Mouse (Mus musculus) retina, postnatal 7 days (tissue): ENCODE measurements around the gene Fbxo47.
A peak's percentile ranks its signal among the peaks of the same experiment; 100 is the strongest.

Experiments used
- DNase-seq: peaks from one replicate; pipeline ENCODE4 v3.0.0-alpha.2; 2012; ENCODE audit warnings: low read depth, low spot score

Gene Fbxo47

DNA sequence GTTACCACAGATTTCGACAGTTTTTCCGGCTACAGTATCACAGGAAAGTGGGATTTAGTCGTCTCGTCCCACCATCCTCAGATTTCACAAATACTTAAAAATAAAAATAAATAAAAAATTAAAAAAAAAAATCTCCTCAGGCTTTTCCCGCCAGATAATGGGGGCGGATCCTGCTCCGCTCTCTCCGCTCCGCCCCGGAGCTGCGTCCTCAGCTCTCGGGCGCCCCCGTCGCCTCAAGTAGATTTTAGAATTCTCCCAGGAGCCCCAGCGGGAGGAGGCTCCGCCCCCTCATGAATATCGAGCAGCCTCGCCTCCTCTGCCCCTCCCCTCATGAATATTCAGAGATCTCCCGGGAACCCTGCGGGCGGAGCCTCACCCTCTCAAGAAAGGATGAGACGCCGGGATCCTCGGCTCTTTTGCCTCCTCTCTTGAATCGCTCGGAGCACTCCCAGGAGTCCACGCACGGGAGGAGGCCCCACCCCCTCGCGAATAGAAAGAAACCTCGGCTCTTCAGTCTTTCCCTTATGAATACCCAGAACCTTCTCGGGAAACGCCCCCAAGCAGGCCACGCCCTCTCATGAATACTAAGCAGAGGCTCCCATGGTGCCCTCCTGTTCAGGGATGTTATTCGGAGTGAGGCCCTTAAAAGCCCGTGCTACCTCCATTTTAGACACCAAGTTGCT lies at the start of gene Fbxo47:
TSS of gene Fbxo47 (minus strand) at position 237 of the 683 bp plus-strand sequence.
- peak; percentile 95 for DNase-seq

DNA sequence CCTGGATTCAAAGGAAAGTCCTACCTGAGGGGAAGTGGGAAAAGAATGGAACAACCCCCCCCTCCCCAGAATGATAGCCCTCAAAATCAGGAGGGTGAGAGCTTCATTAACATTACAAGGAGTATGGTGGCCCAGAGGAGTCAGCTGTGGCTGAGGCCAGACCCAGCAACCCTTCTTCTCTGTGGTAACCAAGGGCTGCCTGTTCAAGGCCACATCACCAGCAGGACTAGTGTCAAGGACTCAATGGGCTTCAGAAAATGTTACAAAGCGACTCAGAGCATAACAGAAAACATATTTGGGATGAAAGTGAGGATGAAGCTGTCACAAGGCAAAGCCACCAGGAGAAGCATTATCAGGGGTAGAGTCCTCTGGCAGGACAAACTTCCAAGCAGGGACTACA lies 49.6 kb upstream of the Fbxo47 start:
- DNase-seq: no peak

DNA sequence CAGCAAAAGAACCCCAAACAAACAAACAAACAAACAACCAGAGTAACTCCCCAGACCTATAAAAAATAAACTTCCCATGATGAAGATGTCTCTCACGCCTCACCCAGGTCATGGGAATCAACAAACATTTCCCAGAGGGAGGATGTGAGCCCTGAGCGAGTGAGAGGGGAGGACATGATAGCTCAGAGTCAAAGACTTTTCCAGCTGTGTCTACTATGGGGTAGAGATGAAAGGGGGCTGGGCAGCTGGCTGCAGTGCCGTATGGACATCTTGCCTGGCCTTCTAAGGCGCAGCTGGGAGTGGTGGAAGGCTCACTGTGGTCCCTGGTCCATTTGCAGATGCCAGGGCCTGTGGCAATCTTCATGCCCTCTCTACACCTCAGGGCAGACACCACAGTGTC lies 45.0 kb upstream of the Fbxo47 start:
- DNase-seq: no peak

DNA sequence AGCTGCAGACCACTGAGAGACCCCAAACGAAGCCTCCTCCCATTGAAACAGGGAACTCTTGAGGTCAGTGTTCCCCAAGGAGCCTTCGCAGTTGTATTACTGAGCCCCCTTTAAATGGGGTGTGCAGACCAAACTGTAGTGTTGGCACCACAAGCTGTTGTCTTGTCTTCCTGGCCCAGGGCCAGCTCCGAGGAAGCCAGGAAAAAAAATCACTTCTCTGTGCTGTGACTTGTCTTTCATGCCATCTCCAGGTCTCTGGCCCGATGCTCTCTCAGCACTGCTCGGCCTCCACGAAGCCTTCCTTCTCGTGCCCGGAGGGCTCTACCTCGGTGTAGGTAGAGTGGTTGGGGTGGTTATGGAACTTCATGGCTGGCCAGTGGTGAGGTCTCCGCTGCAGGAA lies 40.3 kb upstream of the Fbxo47 start:
- no peak for DNase-seq

DNA sequence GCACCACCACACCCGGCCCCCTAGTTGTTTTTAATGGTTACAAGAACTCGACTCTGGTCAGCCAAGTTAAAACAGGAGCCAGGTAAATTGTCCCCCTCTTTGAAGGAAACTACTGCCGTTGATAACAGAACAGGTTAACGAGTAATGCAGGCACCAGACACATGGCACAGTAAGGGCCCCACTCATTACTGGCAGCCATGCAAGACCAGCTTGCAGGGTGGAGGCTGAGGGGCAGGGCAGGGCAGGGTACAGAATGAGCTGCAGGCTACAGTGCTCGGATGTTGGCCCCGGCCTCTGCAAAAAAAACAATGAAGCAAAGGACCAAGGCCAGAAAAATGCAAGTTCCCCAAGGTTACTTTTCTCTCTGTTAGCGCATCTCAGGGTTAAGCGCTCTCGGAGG lies 39.7 kb upstream of the Fbxo47 start:
- DNase-seq: no peak

DNA sequence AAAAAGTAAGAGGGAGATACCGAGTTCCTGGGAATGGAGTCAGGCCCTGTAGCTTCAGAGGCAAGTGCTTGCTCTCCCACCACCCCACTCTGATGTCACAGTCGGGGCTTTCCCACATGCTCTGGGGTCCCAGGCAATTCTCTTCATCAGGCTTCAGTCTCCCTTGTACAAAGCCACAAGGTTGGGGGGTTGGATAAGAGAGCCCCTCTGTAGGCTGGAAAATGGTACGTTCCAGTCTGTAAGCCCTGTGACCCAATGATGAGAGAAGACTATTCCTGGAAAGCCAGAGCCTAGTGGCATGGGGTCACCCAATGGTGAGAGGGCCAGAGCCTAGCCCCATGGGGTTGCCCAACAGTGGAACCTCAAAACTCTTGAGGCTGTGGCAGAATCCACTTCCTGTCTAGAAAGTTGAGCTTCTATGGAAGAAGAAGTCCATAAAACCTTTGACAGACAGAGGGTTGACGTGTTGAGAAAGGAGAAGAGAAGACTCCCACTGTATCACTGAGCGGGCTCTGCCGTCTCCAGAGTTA lies 32.1 kb upstream of the Fbxo47 start:
- no peak for DNase-seq

DNA sequence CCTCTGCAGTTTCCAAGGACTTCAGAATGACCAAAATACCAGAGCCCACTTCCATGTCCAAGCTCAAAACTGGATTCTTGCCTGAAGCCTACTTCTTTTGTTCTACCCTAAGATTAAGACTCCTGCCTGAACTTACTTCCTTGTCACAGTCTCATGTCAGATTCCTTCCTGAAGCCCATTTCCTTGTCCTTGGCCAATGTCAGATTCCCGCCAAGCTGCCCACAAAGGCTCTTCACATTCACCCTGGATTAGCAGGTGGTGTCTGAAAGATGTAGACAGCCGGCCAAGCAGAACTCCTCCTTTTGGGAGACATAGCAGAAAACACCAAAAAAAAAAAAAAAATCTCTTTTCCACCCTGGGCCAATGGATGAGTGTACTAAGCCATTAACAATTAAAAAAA lies 31.5 kb upstream of the Fbxo47 start:
- no peak for DNase-seq

DNA sequence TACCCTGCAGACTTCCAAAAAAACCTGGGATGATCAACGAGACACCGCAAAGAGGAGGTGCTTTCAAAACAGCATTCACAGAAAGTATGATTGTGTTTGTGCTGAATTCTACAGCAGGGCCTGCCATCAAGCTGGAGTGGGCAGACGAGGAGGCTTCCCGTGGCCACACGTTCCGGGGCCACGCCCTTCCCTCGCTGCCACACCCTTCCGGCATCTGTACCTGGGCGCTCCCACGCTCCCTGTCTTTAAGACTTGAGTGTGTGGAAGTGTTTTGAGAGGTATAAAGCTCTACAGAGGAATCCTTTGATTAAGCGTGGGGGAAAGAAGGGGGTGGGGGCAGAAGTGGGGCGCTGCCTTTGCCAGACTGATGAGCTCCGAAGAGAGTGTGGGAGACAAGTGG lies 29.2 kb upstream of the Fbxo47 start:
- no peak for DNase-seq

DNA sequence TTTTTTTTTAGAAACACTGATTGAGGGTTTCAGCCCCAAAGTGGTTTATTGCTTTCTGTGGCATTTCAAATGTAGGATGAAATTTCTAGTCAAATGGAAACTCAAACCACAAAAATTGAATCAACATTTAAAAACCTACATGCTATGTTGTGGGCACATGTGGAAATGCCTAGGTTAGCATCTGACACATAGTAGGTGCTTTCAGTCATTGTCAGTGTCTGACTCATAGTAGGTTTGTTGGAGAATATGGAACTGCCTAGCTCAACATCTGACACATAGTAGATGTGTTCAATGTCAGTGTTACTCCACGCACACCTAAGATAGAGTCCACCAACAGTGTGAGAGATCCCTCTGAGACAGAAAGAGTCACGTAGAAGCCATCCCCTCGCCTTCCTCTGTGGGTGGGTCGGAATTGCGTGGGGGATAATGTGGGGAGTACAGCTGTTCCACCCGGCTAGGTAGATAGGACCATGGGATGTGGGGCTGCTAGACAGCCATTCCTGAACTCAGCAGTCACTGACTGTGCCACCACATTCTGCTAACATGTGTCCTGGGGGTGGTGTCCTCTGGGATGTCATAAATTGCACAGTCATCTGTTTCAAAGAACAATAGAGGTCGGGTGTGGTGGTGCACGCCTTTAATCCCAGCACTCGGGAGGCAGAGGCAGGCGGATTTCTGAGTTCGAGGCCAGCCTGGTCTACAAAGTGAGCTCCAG lies 24.8 kb upstream of the Fbxo47 start:
- no peak for DNase-seq

DNA sequence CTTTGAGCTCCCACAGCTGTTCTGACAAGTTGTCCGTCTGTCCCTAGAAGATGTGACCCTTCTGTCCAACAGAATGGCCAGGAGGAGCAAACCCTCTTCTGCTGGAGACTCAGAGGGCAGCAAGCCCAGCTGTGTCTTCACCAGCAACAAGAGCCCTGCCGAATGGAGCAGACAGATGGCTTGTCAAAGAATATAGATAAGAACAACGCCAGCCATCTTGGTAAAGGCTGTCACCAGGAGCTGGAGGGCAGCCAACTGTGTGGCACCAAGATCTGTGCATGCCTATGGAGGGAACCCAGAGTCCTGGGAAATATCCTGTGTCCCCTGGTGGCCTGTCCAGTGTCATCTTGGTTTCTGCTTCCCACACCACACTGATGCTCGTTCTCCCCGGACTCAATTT lies 24.0 kb upstream of the Fbxo47 start:
- no peak for DNase-seq

DNA sequence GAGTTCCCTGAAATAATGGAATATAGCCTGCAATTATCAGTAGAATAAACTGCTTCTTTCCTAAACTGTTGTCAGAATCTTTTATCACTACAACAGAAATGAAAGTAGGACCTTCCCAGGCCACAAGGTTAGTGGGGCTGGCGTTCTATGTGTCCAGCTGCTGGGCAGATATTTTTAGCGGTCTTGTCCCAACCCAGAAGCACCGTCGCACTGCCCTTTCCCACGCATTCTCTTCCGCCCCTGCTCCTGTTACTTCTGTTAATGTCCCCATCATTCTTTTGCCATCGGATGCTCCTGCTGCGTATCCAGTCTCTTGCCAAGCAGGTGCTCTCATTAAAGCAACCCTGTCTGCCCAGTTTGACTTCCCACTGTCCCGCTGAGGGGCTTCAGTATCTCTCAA lies 23.0 kb upstream of the Fbxo47 start:
- no peak for DNase-seq

DNA sequence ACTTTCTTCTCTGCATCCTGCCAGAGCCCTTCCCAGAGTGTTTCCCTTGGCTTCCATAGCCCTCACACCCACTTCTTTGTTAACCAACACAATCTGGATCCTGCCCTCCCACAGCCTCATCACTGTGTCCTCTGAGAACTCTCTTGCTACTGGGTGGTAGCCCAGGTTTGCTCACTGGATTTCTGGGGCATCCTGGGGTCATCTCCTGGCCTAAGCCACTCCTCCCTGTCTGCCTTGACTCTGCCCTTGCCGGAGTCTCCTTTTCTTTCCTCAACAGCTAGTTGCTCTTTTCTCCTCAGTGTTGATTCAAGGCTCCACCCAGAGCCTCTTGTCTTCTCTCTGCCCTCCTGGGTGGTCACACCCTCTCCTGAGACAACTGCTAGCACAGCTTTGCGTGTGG lies 22.0 kb upstream of the Fbxo47 start:
- DNase-seq: no peak

DNA sequence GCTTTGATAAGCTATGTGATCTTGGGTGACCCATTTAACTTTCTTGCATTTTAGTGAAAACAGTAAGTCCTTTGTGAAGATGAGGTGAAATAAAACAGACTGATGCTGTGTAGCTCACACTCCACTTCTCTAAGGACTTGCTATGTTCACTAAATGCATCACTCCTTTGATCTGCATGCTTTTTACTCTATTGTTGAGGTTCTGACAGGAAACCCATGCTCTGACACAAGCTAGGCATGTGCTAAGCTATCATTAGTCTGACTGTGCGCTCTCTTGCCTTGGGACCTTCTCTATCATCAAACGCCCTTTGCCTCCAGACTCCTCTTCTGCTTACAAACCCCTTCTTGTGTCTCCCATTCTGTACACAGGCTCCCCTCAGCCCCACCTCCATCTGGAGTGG lies 21.6 kb upstream of the Fbxo47 start:
- no peak for DNase-seq

DNA sequence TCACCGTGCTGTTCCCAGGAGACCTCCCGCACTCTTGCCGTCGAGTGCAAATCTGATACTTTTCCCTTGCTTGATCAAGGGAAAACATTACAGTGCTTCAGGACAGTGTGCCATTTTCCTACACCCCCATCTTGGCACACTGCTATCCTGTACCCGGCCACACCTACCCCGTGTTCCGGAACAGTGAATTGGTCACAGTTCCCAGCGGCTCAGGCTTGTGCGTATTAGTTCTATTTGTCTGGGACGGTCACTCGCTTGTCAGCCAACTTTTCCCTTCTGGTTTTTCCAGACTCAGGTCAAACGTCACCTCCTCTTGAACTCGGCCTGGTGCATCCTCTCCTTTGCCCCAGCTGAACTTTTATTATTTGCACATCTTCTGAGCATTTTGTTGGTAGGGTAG lies 20.8 kb upstream of the Fbxo47 start:
- no peak for DNase-seq

DNA sequence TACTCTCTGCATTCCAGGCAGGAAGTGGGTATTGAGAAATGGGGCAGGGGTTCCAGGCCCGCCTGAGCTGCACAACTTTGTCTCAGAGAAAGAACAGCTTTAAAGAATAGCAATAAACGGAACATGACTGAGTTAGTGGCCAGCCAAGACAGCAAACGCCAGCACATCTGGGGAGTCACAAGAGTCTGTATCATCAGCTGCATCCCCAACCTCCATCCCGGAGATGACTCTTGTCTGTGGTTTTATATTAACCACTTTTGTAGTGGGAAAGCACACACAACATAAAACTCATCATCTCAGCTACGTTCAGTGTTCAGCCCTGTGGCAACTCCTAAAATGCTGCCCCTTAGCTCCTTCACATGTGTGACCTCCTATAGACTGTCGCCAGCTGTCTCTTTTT lies 17.9 kb upstream of the Fbxo47 start:
- DNase-seq: no peak

DNA sequence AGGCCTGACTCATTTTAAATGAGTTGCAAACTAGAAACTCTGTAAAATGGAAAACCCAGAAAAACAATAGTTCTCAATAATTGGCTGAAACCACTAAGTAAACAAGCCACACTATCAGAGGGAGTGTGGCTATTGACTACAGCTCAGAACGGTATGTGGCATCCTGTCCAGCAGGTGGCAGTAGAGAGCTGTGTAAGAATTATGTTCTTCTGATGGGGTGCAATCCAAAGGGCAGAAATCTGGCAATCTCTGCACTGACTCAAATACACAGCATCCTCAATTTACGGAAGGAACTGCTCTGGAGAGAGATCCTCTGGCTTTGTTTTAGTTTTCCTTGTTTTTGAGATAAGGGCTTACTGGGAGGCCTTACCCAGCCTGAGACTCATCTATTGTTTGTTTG lies 15.9 kb upstream of the Fbxo47 start:
- DNase-seq: peak; percentile 72

DNA sequence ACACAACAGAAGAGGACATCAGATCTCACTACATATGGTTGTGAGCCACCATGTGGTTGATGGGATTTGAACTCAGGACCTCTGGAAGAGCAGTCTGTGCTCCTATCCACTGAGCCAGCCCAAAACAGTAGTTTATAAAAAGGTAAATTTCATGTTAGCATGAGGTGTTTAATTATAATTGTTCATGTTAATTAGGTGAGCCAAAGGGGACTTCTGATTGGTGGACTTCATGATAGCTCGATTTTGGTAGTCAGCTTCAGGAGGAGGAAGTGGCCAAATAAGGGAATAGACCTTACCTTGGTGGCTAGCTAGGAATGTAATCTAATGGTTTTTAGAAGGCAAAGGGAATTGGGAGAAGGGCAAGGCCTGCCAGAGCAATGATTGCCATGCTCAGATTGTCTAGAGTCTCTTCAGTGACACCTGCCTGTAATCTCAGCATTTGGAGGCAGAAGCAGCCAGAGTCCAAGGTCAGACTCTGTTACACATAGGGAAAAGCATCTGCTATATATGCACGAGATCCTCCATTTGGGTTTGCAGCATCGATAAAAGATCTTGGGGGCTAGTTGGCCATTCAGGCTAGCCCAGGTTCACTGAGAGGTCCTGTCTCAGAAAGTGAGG lies 13.7 kb upstream of the Fbxo47 start:
- no peak for DNase-seq

DNA sequence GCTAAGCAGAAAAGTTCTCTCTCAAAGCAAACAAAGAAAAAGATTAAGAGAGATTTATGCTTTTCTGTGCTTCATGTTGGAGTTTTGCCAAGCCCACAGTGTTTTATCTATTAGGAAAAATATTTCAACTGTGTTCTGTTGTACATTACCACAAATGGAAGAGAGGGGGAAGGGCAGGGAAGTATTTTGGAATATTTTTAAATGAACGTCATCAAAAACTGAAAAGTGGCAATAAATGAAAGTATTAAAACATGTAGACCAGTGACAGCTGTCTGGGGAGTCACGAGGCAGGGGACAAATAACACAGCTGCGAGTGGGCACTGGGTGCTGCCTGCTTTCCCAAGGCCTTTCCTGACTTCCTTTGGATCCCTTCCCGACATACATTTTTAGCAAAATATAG lies 12.7 kb upstream of the Fbxo47 start:
- DNase-seq: no peak

DNA sequence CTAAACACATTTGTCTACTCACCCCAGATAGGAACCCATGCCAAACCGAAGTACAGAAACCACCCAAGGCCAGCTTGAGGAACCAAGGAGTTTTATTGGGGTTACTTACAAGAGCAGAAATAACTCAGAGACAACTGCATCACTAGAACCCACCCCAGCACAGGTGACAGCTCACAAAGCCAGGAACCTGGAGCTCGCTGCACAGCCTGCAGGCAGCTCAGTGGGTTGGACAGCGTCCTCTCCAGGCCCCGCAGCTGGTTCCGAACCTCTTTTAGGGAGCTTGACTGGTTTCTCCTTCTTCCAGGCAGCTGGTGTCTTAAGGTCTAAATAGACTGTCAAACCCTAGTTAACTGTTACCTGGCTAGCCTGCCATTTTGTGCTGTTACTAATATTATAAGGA lies 7.9 kb upstream of the Fbxo47 start:
- DNase-seq: no peak

DNA sequence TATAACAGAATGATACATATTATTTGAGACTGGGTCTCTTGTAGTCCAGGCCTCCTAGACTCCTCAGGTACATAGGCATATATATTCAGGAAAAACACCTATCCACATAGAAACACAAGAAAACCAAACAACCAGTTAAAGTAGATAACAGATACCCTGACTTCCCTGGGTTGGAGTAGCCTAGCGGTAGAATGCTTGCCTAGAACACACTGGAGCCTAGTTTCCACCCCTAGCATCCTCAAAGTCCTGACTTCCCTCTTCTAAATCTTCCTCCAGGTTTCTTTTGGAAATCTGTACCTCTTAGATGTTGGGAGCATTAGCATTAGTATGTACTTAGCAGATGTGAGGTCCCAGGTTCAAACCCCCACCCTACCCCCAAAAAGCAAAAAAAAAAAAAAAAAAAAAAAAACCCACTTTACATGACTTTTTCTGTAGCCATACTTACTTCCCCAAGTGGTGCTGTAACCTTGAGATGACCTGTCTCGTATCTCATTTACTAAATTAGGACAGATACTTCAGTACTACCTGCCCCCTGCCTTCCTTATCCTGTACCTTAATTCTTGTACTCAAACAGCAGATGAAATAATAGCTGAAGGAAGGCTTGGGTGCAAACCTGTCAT lies 1.5 kb upstream of the Fbxo47 start:
- DNase-seq: no peak

DNA sequence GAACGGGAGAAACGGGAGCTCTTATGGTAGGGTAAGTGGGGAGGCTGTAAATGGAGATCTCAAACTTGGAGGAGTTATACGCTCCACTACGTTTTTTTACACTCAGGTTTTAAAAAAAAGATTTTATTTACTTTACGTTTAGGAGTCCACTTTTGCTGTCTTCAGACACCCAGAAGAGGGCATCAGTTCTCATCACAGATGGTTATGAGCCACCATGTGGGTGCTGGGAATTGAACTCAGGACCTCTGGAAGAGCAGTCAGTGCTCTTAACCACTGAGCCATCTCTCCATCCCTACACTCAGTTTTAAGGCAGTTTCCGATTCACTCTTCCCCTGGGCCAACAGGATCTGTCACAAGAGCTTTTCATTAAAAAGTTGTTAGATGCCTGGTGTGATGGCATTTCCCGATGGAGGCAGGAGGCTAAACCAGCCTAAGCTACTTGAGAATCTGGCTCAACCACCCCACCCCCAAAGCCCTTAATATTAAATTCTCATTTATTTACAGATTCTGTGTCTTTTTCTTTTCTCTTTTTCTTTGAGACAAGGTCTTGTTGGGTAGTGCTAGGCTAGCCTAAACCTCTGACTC lies 739 bp upstream of the Fbxo47 start:
- DNase-seq: no peak

DNA sequence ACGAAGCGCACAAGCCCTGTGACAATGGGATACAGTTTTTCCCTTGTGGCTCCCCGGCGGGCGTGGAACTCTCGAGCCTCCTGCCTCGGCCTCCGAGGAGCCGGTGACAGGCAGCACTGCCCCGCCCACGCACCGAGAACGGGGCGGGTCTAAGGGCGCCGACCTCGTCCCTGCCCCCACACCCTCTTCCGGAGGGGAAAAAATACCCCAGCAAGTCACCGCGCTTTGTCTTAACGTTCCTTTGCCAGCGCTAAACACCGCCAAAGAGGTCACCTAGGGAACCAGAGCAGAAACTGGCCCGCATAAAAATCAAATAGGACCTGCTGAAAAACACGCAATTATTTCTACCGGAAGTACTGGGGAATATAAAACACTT lies 424 bp downstream of the Fbxo47 start:
- no peak for DNase-seq
